Mouse (Mus musculus): ENCODE results near the gene Ddost. TPM values are rescaled to one million over a fixed set of nuclear protein-coding genes. Genes with fewer than 3 reads are reported as not detected.

Ddost gene
- polyA plus RNA-seq, 1 experiment: 173 TPM

- H3K4me1 ChIP-seq (replicated peaks; ENCODE audit: control insufficient read depth, insufficient read depth, low read length): peaks cover 13% of the 10 kb centered on the region
- WGBS: 87% methylated on average over 12 of the region's 12 CpGs
- no peaks in the 10 kb centered on the region for H3K27me3 ChIP-seq (ENCODE audit: control insufficient read depth, insufficient read depth, low read length)
- H3K27ac ChIP-seq (ENCODE audit: control insufficient read depth, insufficient read depth, low read length): no peak overlapping the region
- H3K4me3 ChIP-seq (ENCODE audit: control insufficient read depth, insufficient read depth, low read length): no peak overlapping the region
- peaks cover 18% of the 10 kb centered on the region for H3K36me3 ChIP-seq (ENCODE audit: control insufficient read depth, insufficient read depth, low read length)
- no peak for TF ChIP-seq POLR2A (IDR thresholded peaks at IDR 0.05; ENCODE audit: control insufficient read depth, extremely low read depth, insufficient read depth, low read length, poor library complexity)
- no peak for TF ChIP-seq CTCF (IDR thresholded peaks at IDR 0.05; ENCODE audit: borderline replicate concordance, control insufficient read depth, extremely low read depth, insufficient read depth, low read length, poor library complexity)
- no peak for DNase-seq
These were observed 3.2 kb downstream of the Ddost start for GRCm38 (mm10) chr4:138307739-138308138.

- Histone ChIP-seq H3K27me3 (ENCODE audit: control insufficient read depth, insufficient read depth, low read length) (no peaks in the 10 kb centered on the region), H3K27ac (ENCODE audit: control insufficient read depth, insufficient read depth, low read length) (no peak overlapping the region), H3K4me1 (replicated peaks; ENCODE audit: control insufficient read depth, insufficient read depth, low read length) (peaks cover 3% of the 10 kb centered on the region), H3K4me3 (ENCODE audit: control insufficient read depth, insufficient read depth, low read length) (no peak overlapping the region), H3K36me3 (ENCODE audit: control insufficient read depth, insufficient read depth, low read length) (peaks cover 25% of the 10 kb centered on the region)
- TF ChIP-seq CTCF (IDR thresholded peaks at IDR 0.05; ENCODE audit: borderline replicate concordance, control insufficient read depth, extremely low read depth, insufficient read depth, low read length, poor library complexity) (no peak), POLR2A (IDR thresholded peaks at IDR 0.05; ENCODE audit: control insufficient read depth, extremely low read depth, insufficient read depth, low read length, poor library complexity) (no peak)
- WGBS: 95% methylated on average over 19 of the region's 19 CpGs
- DNase-seq: no peak
These were observed 5.9 kb downstream of the Ddost start for GRCm38 (mm10) chr4:138310311-138310910.

- 83% methylated on average over 8 of the region's 8 CpGs for WGBS
- H3K27me3 ChIP-seq (ENCODE audit: control insufficient read depth, insufficient read depth, low read length): no peaks in the 10 kb centered on the region
- TF ChIP-seq POLR2A (IDR thresholded peaks at IDR 0.05; ENCODE audit: control insufficient read depth, extremely low read depth, insufficient read depth, low read length, poor library complexity) (no peak), CTCF (IDR thresholded peaks at IDR 0.05; ENCODE audit: borderline replicate concordance, control insufficient read depth, extremely low read depth, insufficient read depth, low read length, poor library complexity) (peak; percentile 72; the same call in 1 of the 2 replicates)
- H3K27ac ChIP-seq (ENCODE audit: control insufficient read depth, insufficient read depth, low read length): no peak overlapping the region
- H3K4me1 ChIP-seq (replicated peaks; ENCODE audit: control insufficient read depth, insufficient read depth, low read length): no peaks in the 10 kb centered on the region
- H3K4me3 ChIP-seq (ENCODE audit: control insufficient read depth, insufficient read depth, low read length): no peak overlapping the region
- peak; percentile 59 for DNase-seq
- H3K36me3 ChIP-seq (ENCODE audit: control insufficient read depth, insufficient read depth, low read length): peaks cover 27% of the 10 kb centered on the region
These were observed 7.1 kb downstream of the Ddost start for GRCm38 (mm10) chr4:138311595-138311994.

- H3K27ac ChIP-seq (ENCODE audit: control insufficient read depth, insufficient read depth, low read length): no peak overlapping the region
- no peak for TF ChIP-seq CTCF (IDR thresholded peaks at IDR 0.05; ENCODE audit: borderline replicate concordance, control insufficient read depth, extremely low read depth, insufficient read depth, low read length, poor library complexity)
- TF ChIP-seq POLR2A (IDR thresholded peaks at IDR 0.05; ENCODE audit: control insufficient read depth, extremely low read depth, insufficient read depth, low read length, poor library complexity): no peak
- WGBS: 95% methylated on average over 3 of the region's 3 CpGs
- H3K4me1 ChIP-seq (replicated peaks; ENCODE audit: control insufficient read depth, insufficient read depth, low read length): no peaks in the 10 kb centered on the region
- H3K4me3 ChIP-seq (ENCODE audit: control insufficient read depth, insufficient read depth, low read length): no peak overlapping the region
- DNase-seq: no peak
- peaks cover 30% of the 10 kb centered on the region for H3K36me3 ChIP-seq (ENCODE audit: control insufficient read depth, insufficient read depth, low read length)
- H3K27me3 ChIP-seq (ENCODE audit: control insufficient read depth, insufficient read depth, low read length): no peaks in the 10 kb centered on the region
These were observed 7.6 kb downstream of the Ddost start for GRCm38 (mm10) chr4:138312105-138312504.

- no peak for DNase-seq
- WGBS: 97% methylated on average over 11 of the region's 11 CpGs
- Histone ChIP-seq H3K4me1 (replicated peaks; ENCODE audit: control insufficient read depth, insufficient read depth, low read length) (no peaks in the 10 kb centered on the region), H3K4me3 (ENCODE audit: control insufficient read depth, insufficient read depth, low read length) (no peak overlapping the region), H3K27ac (ENCODE audit: control insufficient read depth, insufficient read depth, low read length) (no peak overlapping the region), H3K36me3 (ENCODE audit: control insufficient read depth, insufficient read depth, low read length) (peaks cover 30% of the 10 kb centered on the region), H3K27me3 (ENCODE audit: control insufficient read depth, insufficient read depth, low read length) (no peaks in the 10 kb centered on the region)
- no peak for TF ChIP-seq CTCF (IDR thresholded peaks at IDR 0.05; ENCODE audit: borderline replicate concordance, control insufficient read depth, extremely low read depth, insufficient read depth, low read length, poor library complexity)
- TF ChIP-seq POLR2A (IDR thresholded peaks at IDR 0.05; ENCODE audit: control insufficient read depth, extremely low read depth, insufficient read depth, low read length, poor library complexity): no peak
These were observed 8.5 kb downstream of the Ddost start for GRCm38 (mm10) chr4:138313021-138313420.

GRCm38 (mm10) chr4:138313795-138314194 lies 9.3 kb downstream of the Ddost start:
- 93% methylated on average over 4 of the region's 4 CpGs for WGBS
- DNase-seq: no peak
- peaks cover 30% of the 10 kb centered on the region for H3K36me3 ChIP-seq (ENCODE audit: control insufficient read depth, insufficient read depth, low read length)
- H3K27ac ChIP-seq (ENCODE audit: control insufficient read depth, insufficient read depth, low read length): no peak overlapping the region
- no peaks in the 10 kb centered on the region for H3K27me3 ChIP-seq (ENCODE audit: control insufficient read depth, insufficient read depth, low read length)
- TF ChIP-seq POLR2A (IDR thresholded peaks at IDR 0.05; ENCODE audit: control insufficient read depth, extremely low read depth, insufficient read depth, low read length, poor library complexity) (no peak), CTCF (IDR thresholded peaks at IDR 0.05; ENCODE audit: borderline replicate concordance, control insufficient read depth, extremely low read depth, insufficient read depth, low read length, poor library complexity) (no peak)
- H3K4me3 ChIP-seq (ENCODE audit: control insufficient read depth, insufficient read depth, low read length): no peak overlapping the region
- H3K4me1 ChIP-seq (replicated peaks; ENCODE audit: control insufficient read depth, insufficient read depth, low read length): no peaks in the 10 kb centered on the region

GRCm38 (mm10) chr4:138315781-138316180 lies 11.3 kb downstream of the Ddost start:
- Histone ChIP-seq H3K4me1 (replicated peaks; ENCODE audit: control insufficient read depth, insufficient read depth, low read length) (no peaks in the 10 kb centered on the region), H3K27ac (ENCODE audit: control insufficient read depth, insufficient read depth, low read length) (no peak overlapping the region), H3K27me3 (ENCODE audit: control insufficient read depth, insufficient read depth, low read length) (no peaks in the 10 kb centered on the region), H3K36me3 (ENCODE audit: control insufficient read depth, insufficient read depth, low read length) (peaks cover 17% of the 10 kb centered on the region), H3K4me3 (ENCODE audit: control insufficient read depth, insufficient read depth, low read length) (no peak overlapping the region)
- TF ChIP-seq CTCF (IDR thresholded peaks at IDR 0.05; ENCODE audit: borderline replicate concordance, control insufficient read depth, extremely low read depth, insufficient read depth, low read length, poor library complexity): peak; percentile 75
- no peak for TF ChIP-seq POLR2A (IDR thresholded peaks at IDR 0.05; ENCODE audit: control insufficient read depth, extremely low read depth, insufficient read depth, low read length, poor library complexity)
- no peak for DNase-seq
- 84% methylated on average over 9 of the region's 9 CpGs for WGBS

All from thymus, adult 2 months (tissue).